Mouse (Mus musculus) thymus, adult 2 months (tissue): ENCODE data around the gene Naa60. TPM values are rescaled to one million over a fixed set of nuclear protein-coding genes. Genes with fewer than 3 reads are reported as not detected.
A peak's percentile ranks its signal among the peaks of the same experiment; 100 is the strongest.

Experiments used
- DNase-seq: peaks from one replicate; pipeline ENCODE4 v3.0.0; 2021
- H3K27ac ChIP-seq: fragments of 200-500 bp; 2 replicates; pipeline ENCODE4 v1.5.1; 2012; ENCODE audit warnings: low read length, control low read depth; ENCODE audit not compliant: control insufficient read depth, insufficient read depth
- H3K27me3 ChIP-seq: fragments of 200-500 bp; 2 replicates; pipeline ENCODE4 v1.6.1; 2012; ENCODE audit warnings: mild to moderate bottlenecking, low read length, moderate library complexity, mixed read lengths; ENCODE audit not compliant: control insufficient read depth, insufficient read depth
- H3K36me3 ChIP-seq: fragments of 200-500 bp; 2 replicates; pipeline ENCODE4 v1.6.1; 2012; ENCODE audit warnings: mild to moderate bottlenecking, low read length, moderate library complexity; ENCODE audit not compliant: control insufficient read depth, insufficient read depth
- H3K4me1 ChIP-seq: fragments of 200-500 bp; replicated peaks from 2 replicates; pipeline ENCODE4 v1.6.1; 2012; ENCODE audit warnings: low read length; ENCODE audit not compliant: control insufficient read depth, insufficient read depth
- H3K4me3 ChIP-seq: fragments of 200-500 bp; 2 replicates; pipeline ENCODE4 v1.5.1; 2012; ENCODE audit warnings: mild to moderate bottlenecking, low read length, control low read depth, moderate library complexity; ENCODE audit not compliant: control insufficient read depth, insufficient read depth
- CTCF ChIP-seq: fragments of 200-500 bp; IDR thresholded peaks from 2 replicates; pipeline ENCODE4 v1.5.1; 2012; ENCODE audit warnings: mild to moderate bottlenecking, control low read depth, low read length, moderate library complexity, borderline replicate concordance; ENCODE audit not compliant: control insufficient read depth, poor library complexity, insufficient read depth; ENCODE audit errors: extremely low read depth
- POLR2A ChIP-seq: fragments of 200-500 bp; IDR thresholded peaks from 2 replicates; pipeline ENCODE4 v1.6.1; 2012; ENCODE audit warnings: mild to moderate bottlenecking, low read length, control low read depth, moderate library complexity; ENCODE audit not compliant: control insufficient read depth, poor library complexity, insufficient read depth; ENCODE audit errors: extremely low read depth
- WGBS: fragments of 180-500 bp; shearing (Covaris S2); methylation state at CpG from one replicate; pipeline ENCODE4 v1.1.7; 2018; 5-methylcytosine and 5-hydroxymethylcytosine counted together
- polyA plus RNA-seq: library from polyadenylated mRNA; depleted of rRNA; stranded (reverse); fragments of >200 nt; gene quantifications from 2 replicates; pipeline ENCODE4 v1.2.3, GENCODE M21; 2012; rRNA removed

Naa60 gene
- 107 and 115 TPM in 2 replicates for polyA plus RNA-seq

- TF ChIP-seq CTCF (peak; percentile 36; the same call in 1 of the 2 replicates), POLR2A (peak; percentile 27; the same call in 1 of the 2 replicates)
- Histone ChIP-seq H3K27me3 (no peaks in the 10 kb centered on the region), H3K36me3 (no peaks in the 10 kb centered on the region), H3K4me1 (peaks cover 7% of the 10 kb centered on the region), H3K4me3 (peak within 1 kb of the TSS; percentile 71), H3K27ac (peak within 1 kb of the TSS; percentile 59)
- 5% methylated on average over 47 of the region's 47 CpGs for WGBS
- DNase-seq, result peak; percentile 93
Observed at GRCm38 (mm10) chr16:3872216-3873047, at the start of gene Naa60. Naa60 (plus strand) TSS chr16:3872375.

GRCm38 (mm10) chr16:3828021-3828420 is 44.2 kb upstream of the Naa60 start:
- WGBS, result 70% methylated on average over 3 of the region's 3 CpGs
- no peak for DNase-seq
- H3K36me3 ChIP-seq, result no peaks in the 10 kb centered on the region
- no peaks in the 10 kb centered on the region for H3K4me1 ChIP-seq
- no peak overlapping the region for H3K4me3 ChIP-seq
- no peaks in the 10 kb centered on the region for H3K27me3 ChIP-seq
- no peak overlapping the region for H3K27ac ChIP-seq
- no peak for TF ChIP-seq CTCF

- H3K4me1 ChIP-seq, result no peaks in the 10 kb centered on the region
- no peaks in the 10 kb centered on the region for H3K27me3 ChIP-seq
- no peak for DNase-seq
- no peaks in the 10 kb centered on the region for H3K36me3 ChIP-seq
- no peak overlapping the region for H3K4me3 ChIP-seq
- 70% methylated on average over 2 of the region's 2 CpGs for WGBS
- H3K27ac ChIP-seq, result no peak overlapping the region
- TF ChIP-seq CTCF, result no peak
- no peak for TF ChIP-seq POLR2A
Observed at GRCm38 (mm10) chr16:3829727-3830126, 42.4 kb upstream of the Naa60 start.

GRCm38 (mm10) chr16:3830588-3831109 is 41.5 kb upstream of the Naa60 start, which contains the start of gene Olfr15:
Olfr15 (plus strand) TSS chr16:3830878.
- no peaks in the 10 kb centered on the region for H3K4me1 ChIP-seq
- TF ChIP-seq POLR2A (no peak), CTCF (no peak)
- H3K36me3 ChIP-seq, result no peaks in the 10 kb centered on the region
- no peaks in the 10 kb centered on the region for H3K27me3 ChIP-seq
- no peak for DNase-seq
- H3K27ac ChIP-seq, result no peak within 1 kb of the TSS
- H3K4me3 ChIP-seq, result no peak within 1 kb of the TSS

DNA sequence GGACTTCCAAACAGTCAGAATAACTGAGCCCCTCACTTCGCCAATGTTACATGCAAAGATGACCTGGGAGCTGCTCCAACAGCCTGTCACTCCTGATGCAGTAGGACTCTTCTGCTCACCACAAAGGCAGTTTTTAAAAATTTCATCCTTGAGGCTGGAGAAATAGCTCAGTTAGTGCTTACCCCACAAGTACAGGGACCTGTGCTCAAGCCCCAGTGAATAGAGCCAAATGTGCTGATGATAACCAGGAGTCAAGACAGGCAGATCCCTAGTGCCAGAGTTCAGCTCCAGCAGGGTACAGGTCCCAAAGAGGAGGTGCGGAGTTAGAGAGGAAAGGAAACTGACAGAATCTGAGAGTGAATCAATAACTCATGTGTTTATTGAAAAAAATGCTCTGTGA is 36.7 kb upstream of the Naa60 start:
- Histone ChIP-seq H3K4me1 (no peaks in the 10 kb centered on the region), H3K36me3 (no peaks in the 10 kb centered on the region), H3K27ac (no peak overlapping the region), H3K27me3 (no peaks in the 10 kb centered on the region; the same call in 1 of the 2 replicates), H3K4me3 (no peak overlapping the region)
- no peak for DNase-seq
- WGBS, result 91% methylated on average over 2 of the region's 2 CpGs
- TF ChIP-seq POLR2A, result no peak
- no peak for TF ChIP-seq CTCF

GRCm38 (mm10) chr16:3839157-3839885 is 32.9 kb upstream of the Naa60 start:
- no peaks in the 10 kb centered on the region; the same call in 1 of the 2 replicates for H3K27me3 ChIP-seq
- no peaks in the 10 kb centered on the region for H3K36me3 ChIP-seq
- peak; percentile 29 for DNase-seq
- TF ChIP-seq POLR2A (no peak), CTCF (no peak)
- 67% methylated on average over 17 of the region's 17 CpGs for WGBS
- no peak overlapping the region for H3K27ac ChIP-seq
- no peaks in the 10 kb centered on the region for H3K4me1 ChIP-seq
- H3K4me3 ChIP-seq, result no peak overlapping the region
